Mouse (Mus musculus) lung, embryonic 16.5 days (tissue): ENCODE data around the gene Gm40460. TPM values are rescaled to one million over a fixed set of nuclear protein-coding genes. Genes with fewer than 3 reads are reported as not detected.

Source experiments
- ATAC-seq: fragments of 200-750 bp; cut with Nextera tagmentation; 2 replicates; pipeline ENCODE4 v1.8.0; 2017; ENCODE audit warnings: low read depth, mild to moderate bottlenecking, moderate library complexity
- H3K27ac ChIP-seq: fragments of 300-500 bp; sonication (generic); 2 replicates; pipeline ENCODE4 v1.5.1; 2014; ENCODE audit warnings: mild to moderate bottlenecking, control low read depth, low read length
- H3K27me3 ChIP-seq: fragments of 300-500 bp; sonication (generic); 2 replicates; pipeline ENCODE4 v1.6.1; 2014; ENCODE audit warnings: low read depth, low read length, mixed read lengths; ENCODE audit not compliant: control insufficient read depth, insufficient read depth
- H3K36me3 ChIP-seq: fragments of 300-500 bp; sonication (generic); 2 replicates; pipeline ENCODE4 v1.6.1; 2014; ENCODE audit warnings: low read length; ENCODE audit not compliant: control insufficient read depth, insufficient read depth
- H3K4me1 ChIP-seq: fragments of 300-500 bp; sonication (generic); replicated peaks from 2 replicates; pipeline ENCODE4 v1.6.1; 2014; ENCODE audit warnings: low read length, mixed read lengths; ENCODE audit not compliant: control insufficient read depth, insufficient read depth
- H3K4me2 ChIP-seq: fragments of 300-500 bp; sonication (generic); 2 replicates; pipeline ENCODE4 v1.6.1; 2014; ENCODE audit warnings: low read depth, low read length, control low read depth
- H3K4me3 ChIP-seq: fragments of 300-500 bp; sonication (generic); 2 replicates; pipeline ENCODE4 v1.5.1; 2014; ENCODE audit warnings: mild to moderate bottlenecking, low read length, control low read depth
- H3K9ac ChIP-seq: fragments of 300-500 bp; sonication (generic); 2 replicates; pipeline ENCODE4 v1.6.1; 2014; ENCODE audit warnings: low read length, control low read depth
- H3K9me3 ChIP-seq: fragments of 300-500 bp; sonication (generic); 2 replicates; pipeline ENCODE4 v1.6.1; 2016; ENCODE audit warnings: low read length; ENCODE audit not compliant: control insufficient read depth
- WGBS: fragments of 180-500 bp; shearing (Covaris S2); extraction: QIAGEN DNeasy Blood & Tissue Kit; methylation state at CpG from one replicate; pipeline ENCODE4 v1.1.7; 2014; 5-methylcytosine and 5-hydroxymethylcytosine counted together
- polyA plus RNA-seq: library from polyadenylated mRNA; unstranded; fragments of >200 nt; fragmentation: Nextera tagmentation; extraction: Ambion mirVana; gene quantifications from 2 replicates; pipeline ENCODE4 v1.2.1, GENCODE M21; 2015

The Gm40460 gene
- polyA plus RNA-seq, 1 experiment from 2014 or later, result not detected

- H3K4me2 ChIP-seq, result no peak within 1 kb of the TSS
- no peaks in the 10 kb centered on the region for H3K4me1 ChIP-seq
- no peaks in the 10 kb centered on the region for H3K36me3 ChIP-seq
- no peak within 1 kb of the TSS for H3K27ac ChIP-seq
- H3K4me3 ChIP-seq, result no peak within 1 kb of the TSS
- 35% methylated on average over 1 of the region's 1 CpGs for WGBS
- no peaks in the 10 kb centered on the region for H3K27me3 ChIP-seq
- H3K9ac ChIP-seq, result no peak within 1 kb of the TSS
- H3K9me3 ChIP-seq, result no peaks in the 10 kb centered on the region
- no peak for ATAC-seq
Observed at GRCm38 (mm10) chr7:142201064-142201463, 39.8 kb downstream of the Gm40460 start, which contains the start of gene Krtap5-3. Gene Krtap5-3 (plus strand): TSS chr7:142201364.

- Histone ChIP-seq H3K27ac (no peak overlapping the region), H3K9me3 (no peaks in the 10 kb centered on the region), H3K4me1 (no peaks in the 10 kb centered on the region), H3K27me3 (no peaks in the 10 kb centered on the region), H3K4me3 (no peak overlapping the region), H3K9ac (no peak overlapping the region), H3K36me3 (no peaks in the 10 kb centered on the region), H3K4me2 (no peak overlapping the region)
- ATAC-seq, result no peak
- WGBS, result 81% methylated on average over 2 of the region's 2 CpGs
Observed at GRCm38 (mm10) chr7:142198748-142199147, 42.1 kb downstream of the Gm40460 start.

Other genes starting within 250 kb of the Gm40460 start
- 76.3 and 83.9 TPM in 2 replicates for gene Mob2, start 180.0 kb downstream of the Gm40460 start, polyA plus RNA-seq
- gene Dusp8, start 145.2 kb downstream of the Gm40460 start, polyA plus RNA-seq, result 2.1 and 2.5 TPM in 2 replicates
- not detected in 2 replicates for gene Gm45618, start 120.3 kb downstream of the Gm40460 start, polyA plus RNA-seq
- not detected in 2 replicates for gene Gm39115, start 105.0 kb downstream of the Gm40460 start, polyA plus RNA-seq
- not detected in 2 replicates for gene Gm45337, start 96.5 kb downstream of the Gm40460 start, polyA plus RNA-seq
- not detected in 2 replicates for gene Gm29735, start 84.0 kb downstream of the Gm40460 start, polyA plus RNA-seq
- not detected in 2 replicates for gene Gm4553, start 75.3 kb downstream of the Gm40460 start, polyA plus RNA-seq
- gene Krtap5-2, start 65.1 kb downstream of the Gm40460 start, polyA plus RNA-seq, result not detected in 2 replicates
- gene Gm10153, start 50.7 kb downstream of the Gm40460 start, polyA plus RNA-seq, result not detected in 2 replicates
- not detected in 2 replicates for gene Krtap5-3, start 39.7 kb downstream of the Gm40460 start, polyA plus RNA-seq
- not detected in 2 replicates for gene Gm7579, start 29.2 kb downstream of the Gm40460 start, polyA plus RNA-seq
- not detected in 2 replicates for gene Krtap5-5, start 11.1 kb downstream of the Gm40460 start, polyA plus RNA-seq
- not detected in 2 replicates for gene Gm2431, start 17.3 kb upstream of the Gm40460 start, polyA plus RNA-seq
- not detected in 2 replicates for gene Gm4559, start 33.3 kb upstream of the Gm40460 start, polyA plus RNA-seq
- not detected in 2 replicates for gene Krtap5-1, start 56.0 kb upstream of the Gm40460 start, polyA plus RNA-seq
- not detected in 2 replicates for gene Krtap5-4, start 62.5 kb upstream of the Gm40460 start, polyA plus RNA-seq
- 5.6 and 7.5 TPM in 2 replicates for gene Ifitm10, start 132.7 kb upstream of the Gm40460 start, polyA plus RNA-seq
- gene Gm49369, start 141.6 kb upstream of the Gm40460 start, polyA plus RNA-seq, result 2.5 and 3.2 TPM in 2 replicates
- gene Ctsd, start 147.0 kb upstream of the Gm40460 start, polyA plus RNA-seq, result 302 and 328 TPM in 2 replicates
- gene Syt8, start 193.8 kb upstream of the Gm40460 start, polyA plus RNA-seq, result 0.48 and 1.2 TPM in 2 replicates
- 17.6 and 61.1 TPM in 2 replicates for gene Tnni2, start 200.7 kb upstream of the Gm40460 start, polyA plus RNA-seq
- gene Lsp1, start 219.7 kb upstream of the Gm40460 start, polyA plus RNA-seq, result 110 and 118 TPM in 2 replicates